Comparison of ENCODE assay signal across 13 mouse cellular contexts in genomic region chr9:91823733-91824487, GRCm38 (mm10).
"Had no signal": no experiment of that assay in that cellular context is flagged by ENCODE, and none has a peak within 500 bp of the region (broad histone marks: within the 10 kb centered on the region; RNA-seq: fewer than 3 reads in every experiment).

No protein-coding gene starts in this region.

- H3K9me3 ChIP-seq: kidney, embryonic 15.5 days; limb, embryonic 12.5 days; liver, embryonic 15.5 days; midbrain, embryonic 13.5 days; stomach, embryonic 15.5 days had no signal

- H3K4me1 ChIP-seq: kidney, embryonic 15.5 days; limb, embryonic 12.5 days; liver, embryonic 15.5 days; stomach, embryonic 15.5 days had no signal

- H3K36me3 ChIP-seq: kidney, embryonic 15.5 days; limb, embryonic 12.5 days; liver, embryonic 15.5 days; midbrain, embryonic 13.5 days; stomach, embryonic 15.5 days had no signal

- H3K27me3 ChIP-seq: kidney, embryonic 15.5 days; limb, embryonic 12.5 days; liver, embryonic 15.5 days; midbrain, embryonic 13.5 days; stomach, embryonic 15.5 days had no signal

- H3K9ac ChIP-seq: kidney, embryonic 15.5 days; limb, embryonic 12.5 days; liver, embryonic 15.5 days; midbrain, embryonic 13.5 days; stomach, embryonic 15.5 days had no signal

- ATAC-seq: midbrain, embryonic 13.5 days had no signal

- DNase-seq: kidney, adult 18-20 months; kidney, postnatal 25 days; layer of hippocampus, adult 9-11 months; layer of hippocampus, postnatal 36 days; liver; lung, postnatal 10 days; right cerebral cortex, postnatal 14 days; thymus, postnatal 36 days had no signal

- H3K4me2 ChIP-seq: kidney, embryonic 15.5 days; limb, embryonic 12.5 days; liver, embryonic 15.5 days; midbrain, embryonic 13.5 days; stomach, embryonic 15.5 days had no signal

- H3K4me3 ChIP-seq: kidney, embryonic 15.5 days; limb, embryonic 12.5 days; liver, embryonic 15.5 days; midbrain, embryonic 13.5 days; stomach, embryonic 15.5 days had no signal

- H3K27ac ChIP-seq: kidney, embryonic 15.5 days; limb, embryonic 12.5 days; liver, embryonic 15.5 days; midbrain, embryonic 13.5 days; stomach, embryonic 15.5 days had no signal
